Comparison of ENCODE assay signal across 9 mouse cellular contexts in genomic region chr10:80316359-80316781, GRCm38 (mm10). TPM values are rescaled to one million over a fixed set of nuclear protein-coding genes. Genes with fewer than 3 reads are reported as not detected.
A peak's percentile ranks its signal among the peaks of the same experiment; 100 is the strongest.
DNase-seq lines count a peak whose midpoint lies in the region; ATAC-seq lines count a peak whose summit lies in the region.
"Had no signal": no experiment of that assay in that cellular context is flagged by ENCODE, and none has a peak within 500 bp of the region (broad histone marks: within the 10 kb centered on the region; RNA-seq: fewer than 3 reads in every experiment).

No protein-coding gene starts in this region.

- H3K4me2 ChIP-seq in lung, embryonic 16.5 days (ENCODE audit: low read depth, low read length) = 0 out of 2 replicates have a peak overlapping the region, but pooled peaks have one; percentile 10
- no peak overlapping the region for H3K4me2 ChIP-seq in forebrain, embryonic 16.5 days (ENCODE audit: low read length)

- peak overlapping the region; percentile 27; the same call in 1 of the 2 replicates for H3K9ac ChIP-seq in lung, embryonic 16.5 days (ENCODE audit: low read length)
- no peak overlapping the region for H3K9ac ChIP-seq in forebrain, embryonic 16.5 days (replicated peaks; ENCODE audit: low read depth, low read length)

- intact Hi-C loops in gastrocnemius, postnatal 36 days (cut with DNase I) = no loop called here

- WGBS in lung, embryonic 16.5 days = 17% methylated on average over 11 of the region's 11 CpGs
- 24% methylated on average over 11 of the region's 11 CpGs for WGBS in forebrain, embryonic 16.5 days

- H3K9me3 ChIP-seq in lung, embryonic 16.5 days (ENCODE audit: control insufficient read depth, low read length) = no peaks in the 10 kb centered on the region
- no peaks in the 10 kb centered on the region for H3K9me3 ChIP-seq in forebrain, embryonic 16.5 days (ENCODE audit: control insufficient read depth, low read length)

- peaks cover 54% of the 10 kb centered on the region for H3K27me3 ChIP-seq in lung, embryonic 16.5 days (ENCODE audit: control insufficient read depth, insufficient read depth, low read depth, low read length)
- no peaks in the 10 kb centered on the region for H3K27me3 ChIP-seq in forebrain, embryonic 16.5 days (replicated peaks; ENCODE audit: control insufficient read depth, insufficient read depth, low read length)

- H3K36me3 ChIP-seq in lung, embryonic 16.5 days (ENCODE audit: control insufficient read depth, insufficient read depth, low read length) = peaks cover 6% of the 10 kb centered on the region; the same call in 1 of the 2 replicates
- H3K36me3 ChIP-seq in forebrain, embryonic 16.5 days (ENCODE audit: control insufficient read depth, insufficient read depth) = peaks cover 39% of the 10 kb centered on the region

- 0 out of 2 replicates have a peak, but pooled peaks have one; percentile 6 for ATAC-seq in lung, embryonic 16.5 days (ENCODE audit: low read depth)
- ATAC-seq in forebrain, embryonic 16.5 days = peak; percentile 52

- H3K4me1 ChIP-seq in lung, embryonic 16.5 days (replicated peaks; ENCODE audit: control insufficient read depth, insufficient read depth, low read length) = peaks cover 36% of the 10 kb centered on the region
- peaks cover 40% of the 10 kb centered on the region for H3K4me1 ChIP-seq in forebrain, embryonic 16.5 days (replicated peaks; ENCODE audit: control insufficient read depth, insufficient read depth, low read length)

- H3K4me3 ChIP-seq in lung, embryonic 16.5 days (ENCODE audit: low read length) = no peak overlapping the region
- H3K4me3 ChIP-seq in forebrain, embryonic 16.5 days (replicated peaks; ENCODE audit: low read length) = no peak overlapping the region

- DNase-seq in cerebellum, postnatal 10 days = peak; percentile 69 to 70
- DNase-seq in cerebellum, postnatal 36 days = no peak
- no peak for DNase-seq in lung, postnatal 10 days
- DNase-seq in lung, postnatal 4 days = peak; percentile 41 to 60
- DNase-seq in gastrocnemius, postnatal 36 days = no peak
- DNase-seq in frontal cortex, postnatal 10 days (ENCODE audit: low spot score in 2 of 2) = no peak

- no peak overlapping the region for H3K27ac ChIP-seq in lung, embryonic 16.5 days (ENCODE audit: low read length)
- no peak overlapping the region for H3K27ac ChIP-seq in forebrain, embryonic 16.5 days (ENCODE audit: low read length)

RNA-seq across cellular contexts. Expression of gene 2310011J03Rik, which starts 4.0 kb away (rescaled TPM):
- polyA plus RNA-seq in lung, embryonic 16.5 days (2015; fragmentation: Nextera tagmentation; extraction: Ambion mirVana) = 49.2 and 51.8 TPM in 2 replicates
- 32.5 and 34.2 TPM in 2 replicates for polyA plus RNA-seq in forebrain, embryonic 16.5 days (2015; fragmentation: Nextera tagmentation; extraction: Ambion mirVana)
- total RNA-seq in gastrocnemius, postnatal 36 days (2021) = 1 to 10 TPM; 5.5 to 6.2 TPM

RNA-seq across cellular contexts. Expression of gene Pcsk4, which starts 12.9 kb away (rescaled TPM):
- 4.2 and 4.3 TPM in 2 replicates for polyA plus RNA-seq in lung, embryonic 16.5 days (2015; fragmentation: Nextera tagmentation; extraction: Ambion mirVana)
- 3.1 and 3.9 TPM in 2 replicates for polyA plus RNA-seq in forebrain, embryonic 16.5 days (2015; fragmentation: Nextera tagmentation; extraction: Ambion mirVana)
- total RNA-seq in gastrocnemius, postnatal 36 days (2021) = 1 to 10 TPM; 1.1 to 2.0 TPM

RNA-seq across cellular contexts. Expression of gene Reep6, which starts 13.4 kb away (rescaled TPM):
- polyA plus RNA-seq in lung, embryonic 16.5 days (2015; fragmentation: Nextera tagmentation; extraction: Ambion mirVana) = 15.6 and 17.0 TPM in 2 replicates
- polyA plus RNA-seq in forebrain, embryonic 16.5 days (2015; fragmentation: Nextera tagmentation; extraction: Ambion mirVana) = 2.2 and 3.2 TPM in 2 replicates
- total RNA-seq in gastrocnemius, postnatal 36 days (2021) = 1 to 10 TPM; 1.3 to 1.5 TPM

RNA-seq across cellular contexts. Expression of gene Apc2, which starts 20.6 kb away (rescaled TPM):
- 0.67 and 0.88 TPM in 2 replicates for polyA plus RNA-seq in lung, embryonic 16.5 days (2015; fragmentation: Nextera tagmentation; extraction: Ambion mirVana)
- 222 and 234 TPM in 2 replicates for polyA plus RNA-seq in forebrain, embryonic 16.5 days (2015; fragmentation: Nextera tagmentation; extraction: Ambion mirVana)
- under 1 TPM; 0.54 to 0.57 TPM for total RNA-seq in gastrocnemius, postnatal 36 days (2021)
- total RNA-seq: granulocyte monocyte progenitor cell, adult 5-6 weeks had no signal

RNA-seq across cellular contexts. Expression of gene Rps15, which starts 24.1 kb away (rescaled TPM):
- 915 and 939 TPM in 2 replicates for polyA plus RNA-seq in lung, embryonic 16.5 days (2015; fragmentation: Nextera tagmentation; extraction: Ambion mirVana)
- polyA plus RNA-seq in forebrain, embryonic 16.5 days (2015; fragmentation: Nextera tagmentation; extraction: Ambion mirVana) = 531 and 538 TPM in 2 replicates
- total RNA-seq in gastrocnemius, postnatal 36 days (2021) = 100 to 1,000 TPM; 529 to 644 TPM

Comparison
In these comparisons a context has a peak if more than half of its experiments do, and no peak if none do; other contexts are left out.
1. DNase-seq: peak in cerebellum, postnatal 10 days (2 of 2) and lung, postnatal 4 days (2 of 2); none in cerebellum, postnatal 36 days (0 of 2), lung, postnatal 10 days (single experiment), gastrocnemius, postnatal 36 days (0 of 2) and frontal cortex, postnatal 10 days (0 of 2).